Mouse (Mus musculus) cerebellum, postnatal 36 days (tissue): Measurements from ENCODE around the gene Rpp30.

Experiments used
- DNase-seq, 2 experiments: peaks; one replicate each; pipeline ENCODE4 v3.0.0; 2021 to 2022; ENCODE audit warnings: mixed read lengths in 2 of 2

The Rpp30 gene

DNA sequence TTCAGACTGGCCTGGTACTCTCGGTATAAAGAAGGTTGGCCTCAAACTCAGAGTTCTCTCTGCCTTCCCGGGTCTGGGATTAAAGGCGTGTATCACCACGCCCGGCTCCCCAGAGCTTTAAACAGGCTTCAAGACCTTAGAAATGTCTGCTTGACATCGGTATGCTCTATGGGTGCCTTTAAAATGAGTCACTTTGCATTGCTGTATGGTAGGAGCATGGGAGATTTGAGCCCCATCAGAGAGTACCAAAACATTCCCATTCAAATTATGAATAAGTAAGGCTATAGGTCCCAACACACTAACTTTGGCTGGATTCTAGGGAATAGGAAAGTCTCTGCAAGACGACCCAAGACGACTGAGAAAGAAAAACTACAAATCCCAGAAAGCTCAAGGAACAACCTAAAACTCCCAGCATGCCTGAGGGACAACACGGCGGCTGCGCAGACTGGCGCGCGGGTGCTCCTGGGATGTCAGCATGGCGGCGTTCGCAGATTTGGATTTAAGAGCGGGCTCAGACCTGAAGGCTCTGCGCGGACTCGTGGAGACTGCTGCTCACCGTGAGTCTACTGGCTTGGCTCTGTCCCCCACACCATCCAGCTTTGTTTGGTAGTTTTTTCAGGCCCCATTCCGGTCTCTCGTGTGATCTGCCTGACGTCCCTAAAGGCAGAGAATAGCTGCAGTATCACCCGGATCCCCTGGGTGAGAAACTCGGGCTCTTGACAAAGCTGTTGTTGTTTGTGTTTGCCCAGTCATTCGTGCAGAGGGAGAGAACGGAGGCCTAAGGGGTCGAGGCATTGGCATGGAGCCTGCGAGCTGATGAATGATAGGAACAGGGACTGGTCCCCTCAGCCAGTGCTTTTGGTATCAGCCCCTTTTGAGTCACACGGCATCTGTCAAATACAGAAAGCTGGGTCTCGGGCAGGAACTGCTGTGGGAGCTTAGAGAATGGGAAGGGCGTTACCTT lies at the start of gene Rpp30:
TSS of gene Rpp30 (plus strand) at position 455 of the 964 bp plus-strand sequence.
- peak; percentile 83 to 86 for DNase-seq

DNA sequence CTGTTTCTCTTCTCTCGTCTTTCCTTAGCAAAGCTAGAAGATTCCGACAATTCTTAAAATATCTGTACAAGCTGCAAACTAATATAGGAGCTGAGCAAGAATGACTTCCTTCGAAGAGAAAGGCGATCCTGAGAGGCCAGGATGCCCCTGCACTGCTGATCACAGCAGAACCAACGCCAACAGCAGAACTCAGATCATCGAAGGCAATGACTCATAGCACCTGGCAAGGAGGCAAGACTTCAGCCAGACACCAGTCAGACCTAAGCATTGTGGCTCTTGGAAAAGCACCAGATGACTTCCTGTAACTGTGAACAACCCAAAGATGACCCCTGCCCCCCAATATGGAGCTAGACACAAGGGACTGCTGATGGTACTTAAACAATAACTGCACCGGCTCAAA lies 37.5 kb upstream of the Rpp30 start:
- no peak for DNase-seq

DNA sequence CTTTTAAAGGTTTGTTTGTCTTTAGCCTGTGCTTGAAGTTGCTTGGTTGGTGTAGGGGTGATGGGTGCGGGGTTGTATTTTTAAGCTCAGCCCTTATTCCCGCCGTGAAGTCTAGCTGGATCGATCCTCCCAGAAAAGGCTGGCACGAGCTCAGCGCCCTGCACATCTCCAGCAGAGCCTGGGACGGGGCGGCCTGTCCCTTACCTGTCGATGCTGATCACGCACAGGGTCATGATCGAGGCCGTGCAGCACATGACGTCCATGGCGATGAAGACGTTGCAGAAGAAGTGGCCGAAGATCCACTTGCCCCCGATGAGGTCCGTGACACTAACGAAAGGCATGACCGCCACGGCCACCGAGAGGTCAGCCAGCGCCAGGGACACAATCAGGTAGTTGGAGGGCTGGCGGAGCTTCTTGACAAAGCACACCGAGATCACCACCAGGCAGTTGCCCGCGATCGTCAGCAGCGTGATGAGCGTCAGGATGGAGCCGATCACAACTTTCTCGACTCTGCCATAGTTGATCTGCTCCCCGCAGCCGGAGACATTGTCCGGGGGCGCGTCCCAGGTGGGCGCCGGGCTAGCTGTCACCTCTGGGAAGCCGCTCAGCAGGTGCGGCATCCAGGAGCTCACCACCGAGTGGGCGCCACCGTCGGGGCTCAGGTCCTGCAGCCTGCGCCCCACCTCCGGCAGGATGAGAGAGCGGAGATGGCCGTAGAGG lies 26.9 kb upstream of the Rpp30 start:
- DNase-seq = peak in 1 of 2 experiments; percentile 2

DNA sequence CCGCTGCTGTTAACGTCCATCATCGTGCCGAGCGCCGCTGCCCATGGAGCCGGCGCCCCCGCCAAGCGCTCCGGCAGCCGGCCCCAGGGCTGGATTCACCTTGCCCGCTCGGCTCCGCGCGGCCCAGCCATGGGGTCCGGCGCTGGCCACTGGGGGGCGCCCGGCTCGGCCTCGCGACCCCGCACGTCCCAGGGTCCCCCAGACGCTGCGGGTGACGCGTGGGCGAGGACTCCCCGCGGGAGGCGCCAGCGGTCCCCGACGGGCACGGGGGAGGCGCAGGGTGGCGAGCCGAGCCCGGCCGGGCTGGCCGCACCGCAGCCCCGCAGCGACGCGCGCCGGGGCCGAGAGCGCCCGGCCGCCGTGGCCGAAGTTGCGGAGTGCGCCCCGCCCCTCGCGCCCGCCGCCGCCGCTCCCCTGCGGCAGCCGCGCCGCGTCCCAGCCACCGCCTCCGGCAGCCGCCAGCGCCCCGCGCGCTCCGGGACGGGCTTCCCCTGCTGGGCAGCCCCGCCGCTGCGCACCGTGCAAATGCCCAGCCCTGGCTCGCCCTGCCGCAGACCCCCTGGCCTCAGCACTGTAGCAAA lies 26.2 kb upstream of the Rpp30 start, which contains the start of gene Htr7:
TSS of gene Htr7 (minus strand) at position 277 of the 581 bp plus-strand sequence.
- DNase-seq = peak in 1 of 2 experiments; percentile 9

DNA sequence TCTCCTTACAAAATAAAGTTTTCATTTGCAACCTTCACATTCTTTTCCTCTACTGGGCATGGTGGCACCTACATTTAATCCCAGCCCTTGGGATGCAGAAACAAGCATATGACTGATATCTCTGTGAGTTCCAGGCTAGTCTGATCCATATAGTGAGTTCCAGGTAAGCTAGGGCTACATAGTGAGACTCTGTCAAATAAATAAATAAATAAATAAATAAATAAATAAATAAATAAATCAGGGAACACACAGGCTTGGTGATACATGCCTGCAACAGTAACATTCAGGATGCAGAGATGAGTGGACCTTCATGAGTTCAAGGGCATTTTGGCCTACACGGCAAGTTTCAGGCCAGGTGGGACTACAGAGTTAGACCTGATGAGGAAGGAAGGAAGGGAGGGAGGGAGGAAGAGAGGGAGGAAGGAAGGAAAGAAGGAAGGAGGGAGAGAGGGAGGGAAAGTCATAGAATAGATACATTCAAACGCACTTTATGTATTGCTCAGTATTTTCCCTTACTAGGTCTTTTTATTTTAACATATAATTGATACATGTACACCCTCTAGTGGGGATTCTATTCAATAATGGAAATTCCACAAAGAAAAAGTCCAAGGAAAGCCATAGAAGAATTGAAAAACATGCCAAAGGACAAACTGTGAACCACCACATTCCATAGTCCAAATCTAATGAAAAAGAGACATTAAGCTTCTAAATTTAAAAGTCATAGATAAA lies 20.6 kb upstream of the Rpp30 start:
- DNase-seq = no peak

DNA sequence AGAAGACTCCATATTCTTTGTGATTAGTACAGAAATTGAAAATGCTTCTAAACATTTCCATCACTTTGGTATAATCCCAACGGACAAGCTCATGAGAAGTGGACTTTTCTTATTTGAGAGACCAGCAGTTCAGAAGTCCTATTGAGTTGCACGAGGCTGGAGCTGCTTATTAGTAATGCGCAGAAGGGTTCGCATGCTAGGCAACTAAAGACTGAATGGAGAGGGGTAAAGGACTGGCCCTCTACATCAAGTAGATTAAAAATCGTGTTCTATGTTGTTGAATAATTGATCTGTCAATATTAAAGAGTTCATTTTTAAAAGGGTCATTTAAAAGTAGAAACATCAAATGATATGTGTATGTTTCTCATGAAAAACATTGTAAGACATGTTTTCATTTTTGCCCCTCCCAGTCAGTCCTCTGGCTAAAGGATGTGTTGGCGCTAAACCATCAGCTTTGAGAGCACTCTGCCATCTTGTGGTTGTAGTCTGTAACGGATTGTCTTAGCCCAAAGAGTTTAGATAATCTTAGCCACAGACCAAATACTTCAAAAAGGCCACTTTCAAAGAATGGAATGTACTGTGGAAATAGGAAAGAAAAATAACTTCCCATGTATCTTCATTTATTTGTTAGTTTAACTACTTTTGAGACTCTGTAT lies 782 bp upstream of the Rpp30 start:
- DNase-seq = peak; percentile 11 to 46

DNA sequence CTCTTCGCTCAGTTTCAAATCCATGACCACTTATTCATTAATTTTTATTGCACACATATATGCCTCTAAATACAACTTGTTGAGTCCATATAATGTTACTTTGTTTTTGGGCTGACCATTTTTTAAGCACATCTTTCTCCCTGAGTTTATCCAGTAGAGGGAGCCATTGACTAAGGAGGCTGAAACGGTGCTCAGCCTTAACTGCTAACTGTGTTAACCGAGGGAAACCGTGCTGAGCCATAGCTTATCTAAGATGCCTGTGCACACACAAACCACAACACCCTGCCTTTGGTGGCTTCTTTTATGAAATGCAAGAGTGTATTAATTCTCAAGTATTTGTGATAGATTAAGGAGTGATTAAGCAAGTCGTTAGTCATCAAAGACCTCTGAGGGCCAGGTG lies 7.3 kb downstream of the Rpp30 start:
- no peak for DNase-seq

DNA sequence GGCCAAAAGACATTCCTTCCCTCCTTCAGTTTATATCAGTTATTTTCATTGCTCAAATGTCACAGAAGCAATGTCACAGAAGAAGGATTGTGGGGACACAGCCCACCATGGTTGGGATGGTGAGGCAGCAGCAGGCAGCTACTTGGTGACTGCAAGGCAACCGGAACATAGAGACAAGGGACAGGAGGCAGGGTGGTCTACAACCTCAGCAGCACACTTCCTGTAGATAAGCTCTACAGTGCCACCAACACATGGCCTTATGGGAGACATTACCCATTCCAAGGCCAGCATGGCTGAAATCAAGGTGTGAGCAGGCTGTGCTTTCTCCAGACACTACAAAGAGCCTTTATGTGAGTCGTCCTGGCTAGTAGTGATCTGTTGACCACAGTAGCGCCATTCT lies 13.7 kb downstream of the Rpp30 start:
- DNase-seq = no peak

DNA sequence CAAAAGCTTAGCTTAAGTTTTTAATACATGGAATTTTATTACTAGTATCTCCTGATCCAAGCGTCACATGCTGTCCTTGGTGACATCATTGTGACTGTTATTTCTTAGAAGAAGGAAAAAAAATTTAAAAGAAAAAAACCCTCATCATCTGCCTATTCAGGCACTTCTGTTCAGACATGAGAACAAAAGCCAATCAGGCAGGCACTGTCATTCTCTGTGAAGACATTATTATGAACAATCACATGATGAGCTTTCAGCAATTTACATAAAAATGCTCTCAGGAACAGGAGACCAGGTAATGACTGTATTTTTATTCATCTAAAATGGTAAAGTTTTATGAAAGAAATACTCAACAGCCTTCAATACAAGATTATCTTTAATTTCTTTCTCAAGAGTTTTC lies 14.7 kb downstream of the Rpp30 start:
- no peak for DNase-seq

DNA sequence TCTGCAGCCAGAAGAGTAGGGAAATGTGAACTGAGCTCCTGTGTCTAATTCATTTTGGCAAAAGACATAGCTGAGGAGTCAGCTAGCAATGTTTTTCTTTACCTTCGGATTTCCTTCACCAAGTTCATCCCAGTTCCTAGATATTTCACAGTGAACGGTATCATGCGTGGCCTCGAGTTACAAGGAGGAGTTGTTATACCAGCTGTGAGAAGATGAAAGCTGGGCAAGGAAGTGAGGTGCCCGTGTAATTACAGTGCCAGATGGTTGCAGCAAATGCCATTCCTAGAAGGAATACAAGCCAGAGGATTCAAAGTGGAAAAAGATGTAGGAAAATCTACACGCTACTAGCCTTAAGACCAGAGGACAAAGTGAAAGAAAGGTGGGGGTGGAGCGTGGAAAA lies 15.4 kb downstream of the Rpp30 start:
- no peak for DNase-seq

DNA sequence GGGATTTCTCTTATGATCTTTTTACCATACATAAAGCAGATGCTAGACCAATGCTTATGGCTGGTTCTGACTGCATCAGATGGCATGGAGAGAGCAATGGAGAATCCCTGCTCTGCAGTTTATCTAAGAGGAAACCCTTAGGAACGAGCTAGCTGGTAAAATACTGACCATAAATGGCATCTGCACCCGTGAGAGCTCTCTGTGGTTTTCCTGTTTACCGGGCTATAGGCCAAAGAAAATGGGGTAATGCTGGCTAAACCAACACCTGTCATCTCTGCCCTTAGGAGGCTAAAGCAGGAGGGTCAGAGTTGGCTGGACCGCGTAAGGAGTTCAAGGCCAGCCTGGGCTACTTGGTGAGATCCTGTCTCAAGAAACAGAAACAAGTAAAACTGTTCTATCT lies 20.4 kb downstream of the Rpp30 start:
- no peak for DNase-seq

DNA sequence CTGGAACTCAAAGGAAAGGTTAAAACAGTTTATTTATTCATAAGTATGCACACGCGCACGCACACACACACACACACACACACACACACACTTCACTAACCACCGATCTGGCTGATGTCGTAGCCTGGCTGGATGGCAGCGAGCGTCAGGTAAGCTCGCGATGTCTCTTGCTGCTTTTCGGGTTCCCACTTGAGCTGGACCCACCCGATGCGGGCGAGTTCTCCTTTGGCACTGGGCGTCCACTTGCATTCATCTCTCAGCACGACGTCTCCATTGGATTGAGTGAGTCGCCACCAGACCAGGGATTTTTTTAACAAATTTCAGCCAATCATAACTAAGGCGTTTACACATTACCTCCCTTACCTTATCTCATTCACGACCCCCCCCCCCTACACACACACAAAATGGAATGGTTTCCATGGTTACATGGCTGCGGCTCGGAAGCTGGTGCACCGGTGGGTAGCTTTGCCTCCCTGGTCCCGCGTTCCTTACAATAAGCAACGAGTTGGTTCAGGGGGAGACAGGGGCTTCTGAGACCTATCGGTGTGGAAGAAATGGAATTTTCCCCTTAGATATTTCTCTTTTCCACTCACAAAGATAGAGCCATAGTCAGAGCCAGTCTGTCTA lies 25.9 kb downstream of the Rpp30 start:
- DNase-seq = no peak

DNA sequence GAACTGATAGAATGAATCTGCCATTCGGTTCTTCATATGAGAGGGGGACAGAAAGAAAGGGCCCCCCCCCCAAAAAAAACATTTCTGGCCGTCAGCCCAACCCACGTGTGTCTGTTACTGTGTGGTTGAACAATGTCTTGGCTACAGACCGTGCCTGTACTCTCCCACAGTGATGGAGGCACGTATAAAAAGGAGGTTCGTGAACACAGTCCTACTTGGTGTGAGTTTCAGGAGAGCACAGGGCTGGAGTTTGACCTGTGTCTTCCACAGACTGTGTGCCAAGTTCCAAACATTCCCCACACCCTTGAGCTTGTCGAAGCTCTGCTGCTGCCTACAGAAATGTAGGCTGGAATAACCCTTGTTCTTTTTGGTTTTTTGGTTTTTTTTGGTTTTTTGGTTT lies 26.9 kb downstream of the Rpp30 start:
- no peak for DNase-seq

DNA sequence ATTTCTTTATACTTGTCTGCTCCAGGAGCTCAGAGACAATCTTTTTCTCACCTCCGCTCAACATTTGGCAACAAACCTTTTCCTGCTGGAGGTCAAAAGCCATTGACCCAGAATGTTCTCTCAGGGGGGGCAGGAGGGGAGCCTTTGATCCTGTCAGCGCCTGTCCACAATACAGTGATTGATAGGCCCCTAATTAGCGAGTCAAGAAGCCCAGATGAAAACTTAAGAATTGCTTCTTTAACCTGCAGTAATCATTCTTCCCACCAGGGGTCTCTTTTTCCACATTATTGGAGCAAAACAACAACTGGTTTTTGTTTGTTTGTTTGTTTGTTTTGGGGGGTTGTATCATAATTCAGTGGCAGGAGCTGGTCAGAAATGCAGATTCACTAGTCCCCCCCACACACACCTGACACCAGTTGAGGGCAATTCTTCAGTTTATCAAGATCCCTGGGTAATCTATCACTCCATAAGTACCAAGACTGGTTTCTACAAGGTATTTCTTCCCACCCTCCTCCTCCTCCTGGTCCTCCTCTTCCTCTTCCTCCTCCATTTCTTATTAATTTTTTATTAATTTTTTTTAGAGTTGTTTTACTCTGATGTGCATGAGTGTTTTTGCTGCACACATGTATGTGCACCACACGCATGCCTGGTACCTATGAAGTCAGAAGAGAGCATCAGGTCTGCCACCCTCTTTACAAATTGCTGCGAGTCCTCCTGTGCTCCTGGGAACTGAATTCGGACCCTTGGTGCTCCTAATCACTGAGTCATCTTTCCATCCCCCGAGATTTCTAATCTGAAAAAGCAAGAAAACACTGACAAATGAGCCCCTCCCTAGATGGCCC lies 27.8 kb downstream of the Rpp30 start:
- peak in 1 of 2 experiments; percentile 6 for DNase-seq

DNA sequence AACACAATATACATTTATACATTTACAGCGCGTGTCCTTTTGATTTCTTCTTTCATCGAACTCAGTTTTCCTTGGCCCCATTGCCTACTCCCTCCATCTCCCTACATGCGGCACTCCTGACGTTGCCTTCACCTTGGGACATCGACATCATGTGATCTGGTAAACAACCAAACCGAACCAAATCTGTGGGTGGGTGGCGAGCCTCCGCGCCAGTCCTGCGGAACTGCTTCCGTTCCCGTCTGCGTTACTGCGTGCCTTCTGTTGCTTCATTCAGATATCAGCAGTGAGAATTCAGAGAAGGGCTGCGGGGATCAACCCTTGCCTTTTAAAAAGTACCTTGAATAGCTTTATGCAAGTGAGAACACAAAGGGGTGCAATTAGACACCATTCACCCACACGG lies 28.5 kb downstream of the Rpp30 start:
- DNase-seq = no peak

DNA sequence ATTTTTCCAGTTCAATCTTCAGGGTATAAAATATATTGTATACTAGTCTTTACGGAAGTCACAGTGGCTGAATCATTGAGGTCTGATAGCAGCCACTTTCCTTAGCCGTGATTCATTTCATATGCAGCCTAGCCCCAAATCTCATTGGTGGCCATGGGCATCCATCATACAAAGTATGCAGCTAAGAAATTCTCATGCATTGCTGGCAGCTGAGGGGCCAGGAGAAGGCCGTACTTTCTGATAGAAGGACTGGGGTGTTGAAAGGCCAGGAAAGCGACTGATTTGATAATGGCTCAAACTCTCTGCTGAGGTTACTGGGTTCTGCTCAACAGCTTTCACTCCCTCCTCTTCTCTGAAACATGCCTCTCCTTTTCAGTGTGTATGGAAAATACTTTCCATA lies 32.7 kb downstream of the Rpp30 start:
- no peak for DNase-seq

DNA sequence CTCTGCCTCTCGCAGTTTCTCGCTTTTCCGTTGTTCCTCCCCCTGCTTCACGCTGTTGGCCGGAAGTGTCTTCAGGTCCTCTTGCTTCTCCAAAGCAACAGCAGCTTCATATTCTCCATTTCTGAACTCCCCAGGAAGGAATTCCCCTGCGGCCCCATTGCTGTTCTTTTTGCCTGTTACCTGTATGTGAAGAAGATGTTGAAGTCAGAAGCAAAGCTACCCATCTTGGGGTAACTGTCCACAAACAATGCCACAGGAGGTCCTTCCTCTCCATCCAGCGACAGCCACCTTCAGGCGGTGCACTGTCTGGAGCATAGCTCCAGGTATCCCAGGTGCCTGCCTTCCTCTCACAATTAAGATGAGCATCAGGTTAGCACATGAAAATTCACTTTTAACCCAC lies 35.7 kb downstream of the Rpp30 start:
- no peak for DNase-seq

DNA sequence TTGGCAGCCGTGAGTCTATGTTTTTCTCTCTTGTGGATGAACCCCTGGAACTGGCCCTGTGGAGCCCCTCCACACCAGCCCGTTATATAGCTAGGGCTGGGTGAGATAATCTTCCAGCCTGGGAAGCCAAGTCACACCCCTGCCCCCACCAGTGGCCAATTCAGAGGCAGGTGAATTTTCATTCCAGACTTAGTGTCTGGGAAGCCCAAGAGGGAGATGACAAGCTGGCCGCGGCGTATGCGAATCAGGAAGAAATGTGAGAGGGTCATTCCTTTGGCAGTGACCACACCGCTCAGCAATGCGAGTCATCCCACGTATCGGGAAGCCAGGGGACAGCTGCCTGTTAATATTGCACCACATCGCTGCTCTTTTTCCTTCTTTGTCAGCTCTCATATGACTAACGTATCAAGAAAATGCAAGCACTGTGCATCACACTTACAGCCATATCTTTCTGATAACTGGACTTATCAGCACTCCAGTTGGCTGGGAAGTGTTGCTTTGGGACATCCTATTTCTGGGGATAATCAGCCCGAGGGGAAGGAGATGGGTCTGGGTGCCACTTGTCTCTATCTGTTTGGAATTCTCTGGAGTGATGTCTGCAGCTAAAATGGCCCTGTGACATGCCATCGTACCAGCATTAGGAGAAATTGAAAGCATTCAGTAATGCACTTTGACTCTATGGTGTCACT lies 36.4 kb downstream of the Rpp30 start, which contains the start of gene Ankrd1:
TSS of gene Ankrd1 (minus strand) at position 317 of the 689 bp plus-strand sequence.
- DNase-seq = no peak

DNA sequence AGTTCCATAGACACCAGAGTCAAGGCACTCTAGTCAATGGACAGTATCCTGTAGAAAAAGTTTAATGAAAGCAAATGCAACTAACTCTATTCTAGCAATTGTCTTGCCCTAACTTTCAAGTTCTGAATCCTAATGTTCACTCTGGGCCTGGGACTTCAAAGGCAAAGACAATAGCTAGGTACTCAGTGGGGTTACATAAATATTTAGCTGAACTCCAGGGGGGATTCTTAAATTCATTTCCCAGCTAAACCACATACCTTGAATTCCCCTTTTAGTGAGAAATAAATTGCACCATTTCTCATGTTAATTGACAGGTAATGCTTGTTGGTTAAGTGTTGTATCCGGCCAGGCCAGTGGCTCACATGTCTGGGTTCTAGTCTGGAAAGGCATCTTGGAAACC lies 40.7 kb downstream of the Rpp30 start:
- DNase-seq = no peak

DNA sequence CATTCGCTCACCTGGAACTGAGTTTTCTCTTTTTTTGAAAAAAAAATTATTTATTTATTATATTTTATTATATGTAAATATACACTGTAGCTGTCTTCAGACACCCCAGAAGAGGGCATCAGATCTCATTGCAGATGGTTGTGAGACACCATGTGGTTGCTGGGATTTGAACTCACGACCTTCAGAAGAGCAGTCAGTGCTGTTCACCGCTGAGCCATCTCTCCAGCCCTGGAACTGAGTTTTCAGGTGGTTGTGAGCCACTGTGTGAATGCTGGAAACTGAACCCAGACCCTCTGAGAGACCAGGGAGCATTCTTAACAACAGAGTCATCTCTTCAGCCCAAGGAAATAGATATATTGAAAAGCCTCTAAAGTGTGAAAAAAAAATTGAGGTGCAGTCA lies 44.9 kb downstream of the Rpp30 start:
- no peak for DNase-seq
